Mouse (Mus musculus): ENCODE measurements around the gene Negr1. TPM values are rescaled to one million over a fixed set of nuclear protein-coding genes. Genes with fewer than 3 reads are reported as not detected.

Negr1 gene
- total RNA-seq, 2 experiments from 2014 or later: 0.40 to 1.9 TPM

GRCm38 (mm10) chr3:156796061-156796691 is 234.6 kb downstream of the Negr1 start:
- DNase-seq: peak in 1 of 2 experiments; percentile 2

- no peak for DNase-seq
Observed at GRCm38 (mm10) chr3:156799228-156799627, 237.6 kb downstream of the Negr1 start.

GRCm38 (mm10) chr3:156809836-156810235 is 248.2 kb downstream of the Negr1 start:
- DNase-seq: no peak

- DNase-seq: no peak
Observed at GRCm38 (mm10) chr3:156816938-156817337, 255.3 kb downstream of the Negr1 start.

- no peak for DNase-seq
Observed at GRCm38 (mm10) chr3:156817452-156817851, 255.9 kb downstream of the Negr1 start.

- DNase-seq: no peak
Observed at GRCm38 (mm10) chr3:156823039-156823438, 261.4 kb downstream of the Negr1 start.

GRCm38 (mm10) chr3:156833920-156834319 is 272.3 kb downstream of the Negr1 start:
- no peak for DNase-seq

GRCm38 (mm10) chr3:156838550-156838949 is 277.0 kb downstream of the Negr1 start:
- no peak for DNase-seq

GRCm38 (mm10) chr3:156848385-156848784 is 286.8 kb downstream of the Negr1 start:
- DNase-seq: no peak

- no peak for DNase-seq
Observed at GRCm38 (mm10) chr3:156851921-156852320, 290.3 kb downstream of the Negr1 start.

- no peak for DNase-seq
Observed at GRCm38 (mm10) chr3:156870239-156870921, 308.8 kb downstream of the Negr1 start.

GRCm38 (mm10) chr3:156870922-156871257 is 309.3 kb downstream of the Negr1 start:
- DNase-seq: no peak

- DNase-seq: no peak
Observed at GRCm38 (mm10) chr3:156871641-156872196, 310.1 kb downstream of the Negr1 start.

GRCm38 (mm10) chr3:156876551-156876950 is 315.0 kb downstream of the Negr1 start:
- DNase-seq: no peak

- DNase-seq: no peak
Observed at GRCm38 (mm10) chr3:156882129-156882528, 320.5 kb downstream of the Negr1 start.

GRCm38 (mm10) chr3:156883873-156884272 is 322.3 kb downstream of the Negr1 start:
- DNase-seq: no peak

GRCm38 (mm10) chr3:156885689-156886088 is 324.1 kb downstream of the Negr1 start:
- DNase-seq: no peak

- no peak for DNase-seq
Observed at GRCm38 (mm10) chr3:156886915-156887314, 325.3 kb downstream of the Negr1 start.

- no peak for DNase-seq
Observed at GRCm38 (mm10) chr3:156890986-156891385, 329.4 kb downstream of the Negr1 start.

GRCm38 (mm10) chr3:156895322-156895721 is 333.7 kb downstream of the Negr1 start:
- DNase-seq: no peak

- no peak for DNase-seq
Observed at GRCm38 (mm10) chr3:156896106-156896505, 334.5 kb downstream of the Negr1 start.

- no peak for DNase-seq
Observed at GRCm38 (mm10) chr3:156896552-156896951, 335.0 kb downstream of the Negr1 start.

- no peak for DNase-seq
Observed at GRCm38 (mm10) chr3:156901140-156901539, 339.5 kb downstream of the Negr1 start.
